Mouse (Mus musculus) cerebellum, adult 11 months (tissue): Measurements from ENCODE around the gene St8sia4.

ENCODE experiments used
- DNase-seq: peaks from one replicate; pipeline ENCODE4 v3.0.0; 2022

The St8sia4 gene

DNA sequence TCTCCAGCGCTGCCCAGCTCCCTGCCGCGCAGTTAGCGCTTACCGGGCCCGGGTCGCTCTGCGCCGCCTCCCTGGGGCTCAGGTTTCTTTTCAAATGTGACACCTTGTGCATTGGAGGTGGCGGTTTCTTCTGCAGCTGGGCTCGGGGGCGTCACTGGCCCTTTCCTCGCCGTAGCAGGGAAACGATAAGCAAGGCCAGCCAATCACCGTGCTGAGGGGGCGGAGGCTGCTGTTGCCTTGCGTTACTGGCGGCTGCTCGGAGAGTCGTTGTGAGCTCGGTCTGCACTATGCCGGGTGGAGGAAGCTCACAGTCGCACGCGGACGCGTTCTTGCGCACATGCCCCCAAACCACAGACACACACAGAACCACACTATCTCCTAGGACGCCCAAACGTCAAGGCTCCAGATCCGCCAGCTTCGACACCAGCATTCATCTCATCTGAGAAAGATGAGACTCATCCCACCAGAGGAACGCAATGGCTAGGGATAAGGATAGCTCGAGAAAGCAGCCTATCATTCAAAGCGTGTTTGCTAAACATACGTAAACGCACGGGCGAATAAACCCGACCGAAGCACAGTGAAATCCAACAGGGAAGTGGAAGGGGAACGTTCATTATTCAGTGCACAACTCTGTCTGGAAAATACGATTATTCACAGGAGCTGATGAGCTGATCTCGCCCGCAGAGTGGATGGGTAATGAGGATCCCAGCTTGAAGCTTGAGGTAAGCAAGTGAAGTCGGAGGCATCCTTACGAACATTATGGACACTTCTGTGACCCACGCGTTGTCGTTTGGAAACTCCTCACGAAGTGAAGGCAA, at the start of gene St8sia4:
Gene St8sia4, minus strand, starts transcription at position 137 of the 818 bp plus-strand sequence.
- DNase-seq: peak; percentile 14

DNA sequence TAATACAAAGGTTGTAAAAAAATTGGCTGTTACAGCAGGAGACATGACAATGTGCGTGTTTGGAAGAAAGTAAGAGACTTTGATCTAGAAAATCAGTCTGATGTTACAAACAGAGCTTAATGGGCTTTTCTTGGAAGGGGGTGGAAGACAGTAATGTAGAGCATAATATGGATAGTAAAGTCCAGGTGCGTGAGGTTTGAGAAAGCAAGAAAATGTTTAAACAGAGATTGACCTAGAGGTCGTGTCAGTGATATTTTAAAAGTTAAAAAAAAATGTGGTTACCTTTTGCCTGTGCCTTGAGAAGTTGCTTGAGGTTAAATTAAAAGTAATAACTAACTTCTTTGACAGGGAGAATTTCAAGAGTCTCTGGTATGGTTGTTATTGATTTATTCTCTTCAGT, 41.8 kb upstream of the St8sia4 start:
- no peak for DNase-seq

DNA sequence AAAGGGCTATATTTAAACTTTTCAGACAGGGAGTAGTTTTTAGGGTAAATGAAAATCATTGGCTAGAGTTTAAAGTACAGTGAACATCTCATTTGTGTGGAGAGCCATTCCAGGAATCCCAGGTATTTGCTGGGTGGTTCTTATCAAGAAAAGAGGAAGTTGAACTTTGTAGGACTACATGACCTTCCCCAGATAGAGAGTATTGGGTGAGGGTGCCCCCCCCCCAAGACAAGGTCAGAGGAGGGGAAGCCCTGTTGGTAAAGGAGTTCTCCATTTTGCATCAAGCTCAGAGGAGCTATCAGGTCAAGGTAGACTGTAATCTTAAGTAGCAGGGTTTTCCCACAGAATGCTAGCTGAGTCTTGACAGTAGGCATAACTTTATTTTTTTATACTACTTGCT, 32.5 kb upstream of the St8sia4 start:
- DNase-seq: no peak

DNA sequence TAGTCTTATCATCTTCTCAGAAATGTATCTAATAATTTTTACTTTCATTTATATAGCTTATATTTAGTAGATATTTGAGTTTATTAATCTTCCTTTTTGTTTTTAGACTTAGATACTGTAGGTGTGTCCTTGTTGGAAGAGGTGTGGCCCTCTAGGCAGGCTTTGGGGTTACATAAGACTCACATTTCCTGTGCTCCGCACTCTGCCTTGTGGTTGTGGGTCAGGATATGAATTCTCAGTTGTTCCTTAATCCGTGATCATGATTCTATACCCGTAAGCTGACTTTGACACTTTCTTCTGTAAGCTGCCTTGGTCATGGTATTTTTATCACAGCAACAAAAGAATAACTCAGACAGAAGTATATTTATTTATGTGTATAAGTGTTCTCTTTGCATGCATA, 6.7 kb upstream of the St8sia4 start:
- no peak for DNase-seq

DNA sequence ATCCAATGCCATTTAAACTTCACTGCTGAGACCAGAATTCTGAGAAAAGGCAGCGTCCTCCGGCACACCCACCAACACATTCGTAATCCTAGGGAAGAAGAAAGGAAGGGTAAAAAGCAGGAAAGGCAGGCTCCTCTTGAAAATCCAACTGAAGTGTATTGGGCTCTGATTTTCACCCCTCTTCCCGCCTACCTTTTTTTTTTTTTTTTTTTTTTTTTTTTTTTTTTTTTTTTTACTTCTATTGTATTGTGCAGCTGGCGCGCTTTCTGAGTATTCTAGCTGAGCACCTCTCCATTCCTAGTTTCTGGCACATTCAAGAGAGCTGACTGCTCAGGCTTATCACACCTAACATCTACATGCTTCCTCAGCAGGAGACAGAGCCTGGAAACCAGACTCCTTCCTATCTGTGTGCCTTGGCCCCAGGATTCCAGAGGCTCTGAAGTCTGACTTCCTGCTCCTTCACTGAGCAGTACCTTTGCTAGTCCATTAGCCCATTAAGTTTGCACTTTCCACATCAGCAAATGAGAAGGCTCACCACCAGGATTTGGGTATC, 958 bp upstream of the St8sia4 start:
- no peak for DNase-seq

DNA sequence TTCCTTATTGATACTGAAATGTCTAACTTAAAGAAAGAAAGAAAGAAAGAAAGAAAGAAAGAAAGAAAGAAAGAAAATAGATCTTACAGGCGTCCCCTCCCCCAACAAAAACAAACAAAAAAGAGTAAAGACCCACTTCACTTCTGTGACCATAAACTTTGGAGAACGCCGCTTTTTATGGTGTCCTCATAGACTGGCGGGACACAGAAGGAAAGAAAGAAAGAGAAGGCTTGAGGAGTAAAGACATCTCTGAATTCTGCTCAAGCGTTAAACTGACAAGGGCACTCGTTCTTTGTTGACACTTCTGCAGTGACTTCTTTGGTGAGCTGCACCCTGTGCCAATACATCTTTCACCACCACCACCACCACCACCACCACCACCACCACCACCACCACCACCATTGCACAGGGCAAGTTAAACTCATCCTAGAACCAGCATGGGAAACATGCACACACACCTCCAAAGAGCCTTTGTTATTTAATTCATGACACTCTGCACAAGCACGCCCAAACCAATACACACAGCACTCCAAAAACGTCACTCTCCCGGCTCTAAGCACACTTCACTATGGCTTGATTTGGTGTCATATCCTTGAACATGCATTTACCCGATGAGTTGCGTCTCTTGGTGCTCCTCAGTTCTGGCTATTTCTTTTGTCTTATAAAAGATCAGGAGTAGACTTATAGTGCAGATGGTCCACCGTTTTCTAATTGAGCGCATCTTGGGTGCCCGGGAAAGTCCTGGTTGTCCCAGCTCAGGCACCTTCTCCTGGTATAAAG, 640 bp downstream of the St8sia4 start:
- DNase-seq: no peak

DNA sequence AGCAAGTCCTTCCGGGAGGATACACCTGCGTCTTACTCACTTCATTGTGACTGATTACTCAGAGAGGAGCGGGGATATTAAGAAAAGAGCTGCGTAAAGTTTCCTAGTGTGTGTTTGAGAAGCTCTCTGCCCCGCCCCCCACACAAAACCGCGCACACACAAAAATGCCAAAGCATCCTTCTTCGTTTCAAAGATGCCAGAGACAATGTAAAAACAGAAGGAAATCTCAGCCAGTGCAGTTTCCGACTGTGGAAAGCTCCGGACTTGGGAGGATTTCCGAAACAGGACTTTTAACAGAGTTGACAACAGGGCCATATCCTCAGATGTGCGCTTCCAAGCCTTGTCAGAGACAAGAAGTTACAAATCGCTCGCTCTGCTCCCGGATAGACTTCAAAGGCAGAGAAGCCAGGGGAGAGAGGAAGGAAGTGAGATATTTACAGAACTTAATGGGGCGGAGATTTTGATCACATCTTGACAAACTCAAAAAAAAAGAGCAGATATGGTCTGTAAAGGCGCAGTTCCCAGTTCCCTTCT, 1.4 kb downstream of the St8sia4 start:
- no peak for DNase-seq

DNA sequence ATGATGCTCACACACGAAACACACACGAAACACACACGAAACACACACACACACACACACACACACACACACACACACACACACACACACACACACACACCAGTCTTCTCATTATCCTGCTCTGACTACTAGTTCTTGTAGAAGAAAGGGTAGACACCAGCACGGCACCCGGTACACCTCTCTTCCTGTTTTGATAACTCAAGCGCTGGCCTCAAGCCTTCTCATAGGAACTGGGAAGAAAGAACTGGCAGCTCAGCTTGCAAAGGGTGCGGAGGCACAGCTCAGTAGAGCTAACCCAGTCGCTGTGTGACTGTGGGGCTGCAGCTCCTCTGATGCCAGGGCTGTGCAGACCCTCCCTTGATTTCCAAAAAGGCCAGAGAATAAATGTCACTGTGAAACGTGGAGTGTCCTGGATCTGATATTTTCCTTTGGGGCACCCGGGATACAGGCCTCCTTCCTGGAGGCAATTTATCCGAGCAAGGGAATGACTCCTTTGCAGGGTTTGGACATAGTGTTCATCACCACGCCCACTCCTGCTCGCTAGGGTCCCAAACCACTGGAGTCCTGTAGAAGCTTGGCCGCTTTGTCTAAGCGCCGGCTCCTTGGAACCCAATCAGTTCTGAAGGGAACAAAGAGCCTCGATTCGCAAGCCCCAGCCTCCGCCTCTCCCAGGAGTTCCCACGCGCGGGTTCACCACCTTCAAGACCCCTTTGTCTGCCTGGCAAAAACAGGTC, 2.2 kb downstream of the St8sia4 start:
- DNase-seq: no peak

DNA sequence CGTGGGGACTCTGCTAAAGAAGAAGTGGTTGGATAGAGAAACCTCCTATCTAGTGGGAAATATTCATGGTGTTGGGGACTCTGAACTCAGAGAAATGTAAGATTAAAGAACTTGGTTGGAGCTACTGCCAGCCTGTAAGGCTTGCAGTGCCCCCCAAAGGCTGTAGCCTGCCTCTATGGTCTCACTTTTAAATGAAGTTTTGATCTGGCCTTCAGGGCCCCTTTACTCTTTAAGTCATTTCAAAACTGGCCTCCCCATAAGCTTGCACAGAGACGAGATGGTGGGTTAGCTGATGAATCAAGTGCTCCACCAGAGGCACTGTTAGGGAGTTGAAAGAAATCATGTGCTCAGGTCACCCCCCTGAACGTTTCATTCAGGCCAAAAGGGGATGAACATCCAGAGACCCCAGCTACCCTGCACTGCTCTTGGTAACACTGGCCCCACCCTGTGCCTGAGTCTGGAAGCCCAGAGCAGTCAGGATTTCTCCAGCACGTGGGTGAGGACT, 3.0 kb downstream of the St8sia4 start:
- no peak for DNase-seq

DNA sequence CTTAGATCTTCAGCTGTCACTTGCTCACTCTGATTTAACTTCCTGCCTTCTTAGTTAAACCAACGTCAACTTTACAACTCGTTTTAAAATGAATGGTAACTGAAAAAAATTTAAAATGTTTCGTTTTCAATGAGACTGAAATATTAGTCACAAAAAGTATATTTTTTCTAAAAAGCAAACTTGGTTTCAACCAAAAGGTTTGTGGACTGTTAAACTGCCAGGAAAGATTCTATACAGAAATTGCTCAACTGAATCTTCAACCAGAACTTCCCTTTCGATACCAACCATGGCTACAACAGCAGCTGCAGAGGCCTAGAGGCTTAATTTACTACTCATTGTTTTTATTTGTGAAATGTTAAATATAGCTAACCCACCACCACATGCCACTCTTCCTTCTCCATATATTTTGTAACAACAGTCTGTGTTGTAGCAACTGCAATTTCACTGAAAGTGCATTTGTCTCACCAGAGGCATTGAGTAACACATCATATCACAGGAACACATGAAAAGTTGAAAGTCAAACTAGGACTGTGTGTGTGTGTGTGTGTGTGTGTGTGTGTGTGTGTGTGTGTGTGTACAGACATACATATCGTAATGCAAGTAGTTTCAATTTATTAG, 10.2 kb downstream of the St8sia4 start:
- no peak for DNase-seq

DNA sequence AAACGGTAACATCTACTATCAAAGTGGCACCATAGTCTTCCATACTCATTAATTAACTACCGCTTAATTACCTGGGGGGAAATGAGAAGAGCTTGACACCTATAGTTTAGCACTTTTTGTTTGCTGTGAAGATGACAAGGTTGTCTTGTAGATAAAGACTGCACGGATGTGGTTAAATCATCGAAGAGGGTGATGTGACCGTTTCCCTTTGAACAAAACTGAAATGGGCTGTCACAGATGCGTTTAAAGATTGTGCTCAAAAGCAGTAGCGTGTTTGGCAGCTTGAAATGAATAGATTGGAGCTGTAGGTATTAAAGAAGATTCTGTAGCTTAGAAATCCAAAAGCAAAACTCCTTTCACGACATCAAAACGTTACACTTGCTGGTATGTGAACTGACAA, 11.8 kb downstream of the St8sia4 start:
- DNase-seq: no peak

DNA sequence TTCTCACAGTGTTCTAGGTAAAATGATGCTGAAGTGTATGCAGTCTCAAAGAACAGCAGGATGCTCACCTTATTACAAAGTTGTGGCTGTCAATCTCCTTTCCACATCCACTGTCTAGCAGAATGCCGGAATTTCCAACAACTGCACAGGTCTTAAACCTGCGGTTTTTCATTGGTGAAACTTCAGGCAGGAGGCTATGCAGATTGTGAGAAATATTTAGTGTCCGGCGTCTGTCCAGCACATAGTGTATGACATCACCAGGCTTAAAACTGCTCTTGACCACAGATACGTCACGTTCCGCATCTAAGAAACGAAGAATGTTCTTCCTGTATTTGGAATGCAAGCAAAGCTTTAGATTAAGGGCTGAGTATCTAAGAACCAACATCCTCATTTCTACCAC, 13.9 kb downstream of the St8sia4 start:
- DNase-seq: no peak

DNA sequence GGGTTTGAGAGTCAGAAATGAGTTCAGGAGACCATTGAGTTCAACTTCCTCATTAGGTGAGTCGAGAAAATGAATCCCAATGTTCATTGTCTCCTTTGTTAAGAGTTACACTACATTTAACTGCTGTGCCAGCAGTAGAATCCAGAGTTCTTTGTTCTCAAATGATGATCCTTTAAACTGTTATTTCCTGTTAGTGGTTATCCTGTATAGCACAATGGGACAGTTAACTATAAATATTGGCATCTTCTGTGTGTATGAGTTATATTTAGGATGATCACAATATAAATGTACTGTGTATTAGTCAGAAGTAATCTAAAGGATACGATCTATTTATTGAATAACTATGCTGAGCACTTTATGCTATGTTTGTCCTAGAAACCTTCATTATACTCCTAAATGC, 23.1 kb downstream of the St8sia4 start:
- DNase-seq: no peak

DNA sequence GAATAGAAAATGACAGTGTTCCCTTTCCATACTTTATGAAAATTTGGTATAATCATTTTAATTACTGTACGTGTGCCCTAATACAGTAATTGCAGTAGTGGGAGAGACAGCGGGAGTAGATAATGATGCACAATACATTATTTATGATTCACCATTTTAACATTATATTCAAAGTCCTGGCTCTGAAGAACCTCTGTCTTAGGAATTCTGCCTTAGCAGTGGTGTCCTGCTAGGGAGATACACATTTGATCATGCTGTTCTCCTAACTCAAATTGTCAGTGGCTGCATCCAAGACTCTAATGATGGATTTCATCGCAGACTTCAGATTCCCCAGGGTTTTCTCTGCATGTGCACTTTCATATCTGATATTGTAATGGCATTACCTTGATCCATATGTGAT, 28.4 kb downstream of the St8sia4 start:
- DNase-seq: no peak

DNA sequence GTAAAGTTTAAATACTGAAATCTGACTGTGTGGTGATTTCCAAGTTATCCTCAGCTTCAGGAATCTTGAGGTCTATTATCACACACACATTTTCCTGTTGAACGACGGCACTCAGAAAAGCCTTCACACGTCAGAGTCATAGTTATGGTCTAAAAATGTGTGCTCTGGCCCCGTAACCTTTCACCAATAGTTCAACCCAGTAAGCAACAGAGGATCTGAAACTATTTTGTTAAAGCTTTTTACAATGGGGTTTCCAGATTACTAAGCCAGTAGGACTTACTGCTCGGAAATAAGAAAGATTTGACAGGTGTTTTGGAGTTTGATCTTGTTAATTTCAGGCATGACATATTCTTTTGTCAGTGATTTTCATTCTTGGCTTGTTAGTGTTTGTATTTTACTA, 43.0 kb downstream of the St8sia4 start:
- DNase-seq: no peak

DNA sequence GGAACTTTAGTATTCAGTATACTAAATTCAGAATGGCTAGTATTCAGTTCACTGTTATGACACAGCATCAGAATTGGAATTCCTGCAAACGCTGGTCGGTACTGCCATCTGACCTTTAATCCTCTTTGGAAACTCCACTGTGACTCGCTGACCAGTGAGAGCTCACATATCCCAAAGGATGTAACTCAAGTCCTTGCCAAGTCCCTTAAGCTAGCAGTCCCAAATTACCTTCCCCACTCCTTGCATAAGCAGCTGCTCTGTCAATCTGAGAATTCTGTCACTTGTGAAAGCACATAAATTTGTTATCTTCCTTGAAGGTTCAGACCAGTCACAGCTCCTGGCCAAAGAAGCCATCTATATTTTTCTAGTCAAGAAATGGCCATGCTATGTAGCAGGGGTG, 48.7 kb downstream of the St8sia4 start:
- no peak for DNase-seq

DNA sequence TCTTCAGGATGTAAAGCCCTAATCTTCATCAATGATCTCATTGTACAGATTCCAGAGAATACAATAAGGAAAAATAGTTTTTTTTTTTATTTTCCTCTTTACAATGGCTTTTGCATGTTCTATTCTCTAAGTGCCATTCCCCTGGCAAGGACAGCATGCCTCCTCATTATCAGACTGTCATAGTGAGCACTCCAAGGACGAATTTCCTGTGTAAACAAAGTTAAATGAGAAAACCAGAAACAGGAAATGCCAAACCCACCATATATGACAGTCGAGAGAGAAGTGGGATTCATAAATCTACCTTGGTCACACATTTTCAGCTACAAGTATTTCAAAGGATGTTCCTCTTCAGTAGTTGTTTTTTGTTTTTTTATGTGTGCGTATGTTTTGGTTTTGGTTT, 49.2 kb downstream of the St8sia4 start:
- DNase-seq: no peak

DNA sequence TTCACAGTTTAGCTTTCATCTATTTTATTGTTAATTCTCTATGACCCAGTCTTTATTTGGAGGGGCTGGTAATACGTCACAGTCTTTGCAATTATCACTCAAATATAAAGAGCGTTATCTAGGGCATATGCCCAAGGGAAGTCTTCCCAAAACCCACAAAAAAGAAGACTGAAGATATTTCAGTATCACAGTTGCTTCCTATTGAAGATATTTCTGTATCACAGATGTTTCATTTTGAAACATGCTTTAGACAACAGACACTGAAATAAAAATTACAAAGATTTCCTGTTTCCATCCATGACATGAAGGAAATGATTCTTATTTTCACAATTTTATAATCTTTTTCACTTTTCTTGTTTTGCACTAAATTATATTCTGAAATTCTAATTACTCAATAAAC, 57.4 kb downstream of the St8sia4 start:
- no peak for DNase-seq

DNA sequence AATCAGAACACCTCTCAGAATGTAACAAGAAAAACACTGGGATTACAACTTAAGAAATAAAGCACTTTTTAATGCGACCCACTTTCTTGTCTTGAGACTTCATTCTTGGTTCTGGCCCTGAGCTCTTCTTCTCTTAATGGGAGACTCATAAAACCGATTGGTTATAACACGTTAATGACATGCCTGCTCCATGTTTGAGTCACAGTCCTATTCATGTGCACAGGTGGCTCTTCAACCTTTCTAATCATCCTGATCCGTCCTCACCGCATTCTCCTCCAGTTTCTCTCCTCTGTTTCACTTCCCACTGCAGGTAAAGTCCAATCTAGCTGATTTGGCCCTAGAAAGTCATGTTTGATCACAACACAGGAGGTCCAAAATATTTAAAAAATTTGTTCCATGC, 58.3 kb downstream of the St8sia4 start:
- no peak for DNase-seq

DNA sequence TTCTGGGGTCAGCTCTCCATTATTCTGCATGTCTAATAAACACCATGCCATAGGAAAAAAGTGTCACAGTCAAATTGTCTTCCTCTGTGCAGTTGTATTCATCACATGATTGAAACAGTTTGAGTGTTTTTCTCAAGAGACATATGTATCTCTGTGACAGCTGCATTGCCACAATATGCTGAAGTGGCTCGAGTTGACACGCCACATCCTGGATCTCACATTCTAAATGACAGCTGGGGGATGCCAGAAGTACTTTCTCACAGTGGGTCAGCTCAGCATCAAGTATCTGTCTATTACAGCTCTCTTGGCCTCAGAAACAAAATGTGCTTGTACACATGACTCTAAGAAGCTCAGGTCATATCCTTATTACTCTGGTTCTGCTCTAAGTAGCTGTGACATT, 61.9 kb downstream of the St8sia4 start:
- DNase-seq: no peak

DNA sequence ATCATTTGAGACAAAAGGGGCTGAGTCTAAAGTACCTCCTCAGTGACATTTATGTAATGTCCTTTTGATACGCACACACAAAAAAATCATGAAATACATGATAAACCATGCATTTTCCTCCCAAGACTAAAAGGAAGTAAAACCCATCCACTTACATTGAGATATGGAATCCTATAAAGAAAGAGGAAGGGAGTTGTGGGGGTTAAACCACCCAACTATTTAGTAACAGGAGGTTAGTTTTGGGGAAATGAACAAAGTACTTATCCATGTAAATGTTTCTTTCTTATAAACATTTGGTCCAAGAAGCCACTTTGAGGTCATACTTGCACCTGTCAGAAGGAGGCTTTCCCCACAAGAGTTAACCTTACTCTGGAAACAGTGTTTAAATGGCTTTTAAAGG, 69.3 kb downstream of the St8sia4 start:
- DNase-seq: no peak

DNA sequence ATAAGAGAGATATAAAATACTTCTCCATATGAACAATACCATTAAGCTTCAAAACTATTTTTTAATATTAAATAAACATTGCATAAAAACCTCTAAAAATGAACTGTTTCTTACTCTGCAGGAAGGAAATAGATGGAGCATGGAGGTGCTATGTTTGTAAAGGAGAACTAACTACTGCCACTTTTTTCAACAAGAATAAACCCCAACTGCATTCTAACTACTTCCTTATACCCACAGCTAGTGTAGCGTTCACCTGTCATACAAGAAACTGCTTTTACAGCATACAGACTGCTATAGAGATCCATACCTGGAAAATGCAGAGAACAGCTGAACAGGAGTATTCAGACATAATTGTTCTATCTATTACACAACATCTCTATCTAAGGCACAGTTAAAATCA, 70.5 kb downstream of the St8sia4 start:
- DNase-seq: no peak

DNA sequence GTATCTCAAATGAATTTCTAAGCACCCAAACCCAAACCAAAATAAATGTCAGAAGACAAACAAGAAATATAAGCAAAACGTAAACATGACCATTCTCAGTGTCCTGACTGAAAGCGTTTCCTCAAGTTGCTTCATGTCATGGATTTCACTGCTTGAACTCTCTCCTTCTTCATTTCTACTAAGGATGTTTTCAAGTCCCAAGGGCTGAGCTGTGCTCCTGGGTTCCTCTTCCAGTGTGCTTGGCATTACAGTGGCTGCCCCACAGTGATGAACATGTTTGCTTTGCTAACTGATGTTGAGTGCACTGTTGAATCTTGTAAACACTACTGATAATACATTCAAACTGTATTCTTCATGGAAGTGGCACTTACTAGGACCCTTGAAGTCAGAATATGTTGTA, 76.3 kb downstream of the St8sia4 start:
- no peak for DNase-seq
